In the genomic region with DNA sequence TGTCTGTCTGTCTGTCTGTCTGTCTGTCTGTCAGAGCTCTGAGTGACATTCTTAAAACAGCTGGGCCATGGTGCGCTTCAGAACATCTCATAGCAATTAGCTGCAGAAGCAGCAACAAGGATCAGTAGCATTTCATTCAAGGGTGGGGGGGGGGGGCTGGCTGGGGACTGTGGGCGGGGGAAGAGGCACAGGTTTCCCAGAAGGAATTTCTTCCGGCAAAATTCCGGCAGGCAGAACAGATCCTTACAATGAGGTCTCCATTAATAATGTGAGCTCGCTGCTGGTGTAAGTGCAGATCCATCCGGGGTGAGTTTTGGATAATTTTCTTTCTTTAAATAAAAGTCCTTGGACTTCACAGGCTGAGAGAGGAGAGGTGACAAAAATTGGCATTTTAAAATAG, we compare ENCODE assay signal across 15 mouse cellular contexts. TPM values are rescaled to one million over a fixed set of nuclear protein-coding genes. Genes with fewer than 3 reads are reported as not detected.
DNase-seq lines count a peak whose midpoint lies in the region; ATAC-seq lines count a peak whose summit lies in the region.
"Had no signal": no experiment of that assay in that cellular context is flagged by ENCODE, and none has a peak within 500 bp of the region (broad histone marks: within the 10 kb centered on the region; RNA-seq: fewer than 3 reads in every experiment).

No protein-coding gene starts in this region.

- H3K4me2 ChIP-seq in heart, embryonic 12.5 days: peak overlapping the region; percentile 50
- no peak overlapping the region for H3K4me2 ChIP-seq in embryonic facial prominence, embryonic 11.5 days (ENCODE audit: low read depth, low read length)
- H3K4me2 ChIP-seq: limb, embryonic 13.5 days; lung, embryonic 15.5 days had no signal

- 0 out of 2 replicates have a peak, but pooled peaks cover 7% of the 10 kb centered on the region for H3K36me3 ChIP-seq in heart, embryonic 12.5 days
- no peaks in the 10 kb centered on the region for H3K36me3 ChIP-seq in embryonic facial prominence, embryonic 11.5 days (replicated peaks; ENCODE audit: control insufficient read depth, insufficient read depth, low read depth, low read length)
- H3K36me3 ChIP-seq: limb, embryonic 13.5 days; lung, embryonic 15.5 days had no signal

- no peak overlapping the region for H3K4me3 ChIP-seq in heart, embryonic 12.5 days
- no peak overlapping the region for H3K4me3 ChIP-seq in embryonic facial prominence, embryonic 11.5 days (ENCODE audit: low read depth, low read length)
- H3K4me3 ChIP-seq: erythroblast, embryonic 14.5 days; heart, adult 2 months; limb, embryonic 13.5 days; lung, embryonic 15.5 days had no signal

- peak overlapping the region; percentile 36 for H3K9ac ChIP-seq in heart, embryonic 12.5 days
- H3K9ac ChIP-seq in embryonic facial prominence, embryonic 11.5 days (replicated peaks; ENCODE audit: low read length): no peak overlapping the region
- H3K9ac ChIP-seq: limb, embryonic 13.5 days; lung, embryonic 15.5 days had no signal

- no peaks in the 10 kb centered on the region for H3K9me3 ChIP-seq in heart, embryonic 12.5 days (replicated peaks)
- no peaks in the 10 kb centered on the region for H3K9me3 ChIP-seq in embryonic facial prominence, embryonic 11.5 days (replicated peaks; ENCODE audit: control insufficient read depth, low read length)
- H3K9me3 ChIP-seq: limb, embryonic 13.5 days; lung, embryonic 15.5 days had no signal

- no peaks in the 10 kb centered on the region for H3K27me3 ChIP-seq in heart, embryonic 12.5 days (replicated peaks)
- no peaks in the 10 kb centered on the region for H3K27me3 ChIP-seq in embryonic facial prominence, embryonic 11.5 days (ENCODE audit: control insufficient read depth, insufficient read depth, low read length)
- H3K27me3 ChIP-seq: CH12.LX; limb, embryonic 13.5 days; lung, embryonic 15.5 days had no signal

- H3K27ac ChIP-seq in heart, embryonic 12.5 days (ENCODE audit: poor library complexity, severe bottlenecking): peak overlapping the region; percentile 54; the same call in 1 of the 2 replicates
- no peak overlapping the region for H3K27ac ChIP-seq in embryonic facial prominence, embryonic 11.5 days (replicated peaks; ENCODE audit: low read depth, low read length)
- H3K27ac ChIP-seq: limb, embryonic 13.5 days; lung, embryonic 15.5 days had no signal

- peaks cover 29% of the 10 kb centered on the region for H3K4me1 ChIP-seq in heart, embryonic 12.5 days (replicated peaks)
- H3K4me1 ChIP-seq in embryonic facial prominence, embryonic 11.5 days (ENCODE audit: control insufficient read depth, insufficient read depth, low read length): peaks cover 5% of the 10 kb centered on the region

- no peak for DNase-seq in heart, adult 11 months
- DNase-seq in MN1 (ENCODE audit: low spot score): peak; percentile 51
- DNase-seq in embryonic facial prominence, embryonic 11.5 days (ENCODE audit: low spot score): peak; percentile 31
- DNase-seq in mesoderm, embryonic 11.5 days (ENCODE audit: low read depth, low spot score): peak; percentile 34
- no peak for DNase-seq in thymus, postnatal 25 days
- DNase-seq in kidney, postnatal 14 days: no peak
- DNase-seq in B cell, adult 2 months: no peak
- DNase-seq: adrenal gland, postnatal 36 days had no signal

- WGBS in heart, embryonic 12.5 days: 20% methylated on average over 6 of the region's 6 CpGs
- 7% methylated on average over 6 of the region's 6 CpGs for WGBS in embryonic facial prominence, embryonic 11.5 days

- no peak for ATAC-seq in heart, embryonic 12.5 days (ENCODE audit: insufficient number of reproducible peaks, low FRiP score)
- ATAC-seq in embryonic facial prominence, embryonic 11.5 days (replicated peaks; ENCODE audit: insufficient number of reproducible peaks, low FRiP score, low TSS enrichment, low read depth): no peak
- ATAC-seq: intestine, embryonic 16.5 days had no signal

RNA-seq across cellular contexts. Expression of a gene that starts 40.0 kb away (rescaled TPM):
- 35.8 and 36.6 TPM in 2 replicates for polyA plus RNA-seq in heart, embryonic 12.5 days (2016; fragmentation: Nextera tagmentation; extraction: Ambion mirVana)
- polyA plus RNA-seq in embryonic facial prominence, embryonic 11.5 days (2014; fragmentation: Nextera tagmentation; extraction: Ambion mirVana): 30.9 and 36.1 TPM in 2 replicates

RNA-seq across cellular contexts. Expression of a gene that starts 49.9 kb away (rescaled TPM):
- not detected in 2 replicates for polyA plus RNA-seq in heart, embryonic 12.5 days (2016; fragmentation: Nextera tagmentation; extraction: Ambion mirVana)
- polyA plus RNA-seq in embryonic facial prominence, embryonic 11.5 days (2014; fragmentation: Nextera tagmentation; extraction: Ambion mirVana): not detected in 2 replicates
- polyA plus RNA-seq: erythroblast, embryonic 14.5 days; heart, adult 2 months; intestine, embryonic 16.5 days; limb, embryonic 13.5 days had no signal

Comparison
In these comparisons a context has a peak if more than half of its experiments do, and no peak if none do; other contexts are left out.
1. DNase-seq: peak in MN1 (single experiment), embryonic facial prominence, embryonic 11.5 days (single experiment) and mesoderm, embryonic 11.5 days (single experiment); none in heart, adult 11 months (single experiment), thymus, postnatal 25 days (single experiment), kidney, postnatal 14 days (single experiment) and B cell, adult 2 months (0 of 2).